Mouse (Mus musculus): ENCODE results near the gene Npm3. TPM values are rescaled to one million over a fixed set of nuclear protein-coding genes. Genes with fewer than 3 reads are reported as not detected.

The Npm3 gene
- polyA plus RNA-seq (2012; ENCODE audit: low replicate concordance), result 73.4 and 84.6 TPM in 2 replicates

GRCm38 (mm10) chr19:45749243-45750043 lies at the start of gene Npm3:
Gene Npm3 (minus strand): TSS chr19:45749591.

GRCm38 (mm10) chr19:45783181-45783932 lies 34.0 kb upstream of the Npm3 start, which contains the start of gene Mgea5:
Gene Mgea5 (minus strand): TSS chr19:45783837.

GRCm38 (mm10) chr19:45742218-45742983 lies 7.0 kb downstream of the Npm3 start, which contains the start of gene Fgf8:
Gene Fgf8 (minus strand): TSS chr19:45742915.

Other genes starting within 250 kb of the Npm3 start
- 4.7 and 11.4 TPM in 2 replicates for gene Poll, start 189.1 kb downstream of the Npm3 start, polyA plus RNA-seq (2012; ENCODE audit: low replicate concordance)
- gene Gm17018, start 189.0 kb downstream of the Npm3 start, polyA plus RNA-seq (2012; ENCODE audit: low replicate concordance), result 6.4 and 17.5 TPM in 2 replicates
- gene Fbxw4, start 89.3 kb downstream of the Npm3 start, polyA plus RNA-seq (2012; ENCODE audit: low replicate concordance), result 19.1 and 36.4 TPM in 2 replicates
- gene Fgf8, start 6.7 kb downstream of the Npm3 start, polyA plus RNA-seq (2012; ENCODE audit: low replicate concordance), result not detected in 2 replicates
- 22.0 and 22.2 TPM in 2 replicates for gene Mgea5, start 34.2 kb upstream of the Npm3 start, polyA plus RNA-seq (2012; ENCODE audit: low replicate concordance)
- 0.06 and 0.09 TPM in 2 replicates for gene Kcnip2, start 66.5 kb upstream of the Npm3 start, polyA plus RNA-seq (2012; ENCODE audit: low replicate concordance)
- gene Armh3, start 248.9 kb upstream of the Npm3 start, polyA plus RNA-seq (2012; ENCODE audit: low replicate concordance), result 0.55 and 2.1 TPM in 2 replicates

All from leukemia stem cell, adult 10-12 weeks (primary cell).